In the genomic region with DNA sequence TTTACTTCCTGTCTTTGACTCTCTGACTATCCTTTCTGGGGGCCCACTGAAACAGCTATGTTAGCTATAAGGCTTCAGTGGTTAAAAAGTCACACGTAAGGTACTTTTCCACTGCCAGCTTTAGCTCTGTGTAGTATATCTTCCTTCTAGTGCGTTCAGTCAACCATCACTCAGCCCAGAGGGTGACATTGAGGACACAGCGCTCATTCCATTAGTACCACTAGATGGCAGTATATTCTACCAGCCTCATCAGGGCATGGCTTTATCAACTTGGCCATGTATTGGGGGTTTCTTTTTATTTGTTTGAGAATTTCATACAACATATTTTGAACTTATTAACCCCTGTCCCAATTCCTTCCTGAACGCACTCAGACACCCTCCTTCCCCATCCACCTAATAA, we compare ENCODE assay signal across 10 mouse cellular contexts.
DNase-seq lines count a peak whose midpoint lies in the region; ATAC-seq and TF ChIP-seq lines count a peak whose summit lies in the region.
"Had no signal": no experiment of that assay in that cellular context is flagged by ENCODE, and none has a peak within 500 bp of the region (broad histone marks: within the 10 kb centered on the region; RNA-seq: fewer than 3 reads in every experiment).

No protein-coding gene starts in this region.

- no peak overlapping the region for H3K4me3 ChIP-seq in layer of hippocampus, adult 2 months
- no peak overlapping the region for H3K4me3 ChIP-seq in ES-Bruce4 (ENCODE audit: low read depth, low read length)
- H3K4me3 ChIP-seq in midbrain, postnatal 0 days (ENCODE audit: low read depth, low read length): no peak overlapping the region
- H3K4me3 ChIP-seq: embryonic facial prominence, embryonic 15.5 days; lung, embryonic 15.5 days had no signal

- H3K4me1 ChIP-seq in ES-Bruce4 (ENCODE audit: control insufficient read depth, insufficient read depth, low read length): no peaks in the 10 kb centered on the region
- no peaks in the 10 kb centered on the region for H3K4me1 ChIP-seq in midbrain, postnatal 0 days (ENCODE audit: insufficient read depth, low read length)
- H3K4me1 ChIP-seq: embryonic facial prominence, embryonic 15.5 days; lung, embryonic 15.5 days had no signal

- 38% methylated on average over 4 of the region's 4 CpGs for WGBS in midbrain, postnatal 0 days

- ATAC-seq in midbrain, postnatal 0 days (ENCODE audit: low FRiP score): no peak

- no peak overlapping the region for H3K9ac ChIP-seq in ES-Bruce4 (ENCODE audit: low read depth, poor library complexity, severe bottlenecking)
- no peak overlapping the region for H3K9ac ChIP-seq in midbrain, postnatal 0 days (replicated peaks; ENCODE audit: low read length, poor library complexity, severe bottlenecking)
- H3K9ac ChIP-seq: embryonic facial prominence, embryonic 15.5 days; lung, embryonic 15.5 days had no signal

- TF ChIP-seq CTCF in layer of hippocampus, adult 2 months (conservative IDR thresholded peaks at IDR 0.05): peak; percentile 91; the same call in 1 of the 2 replicates
- TF ChIP-seq CTCF in ES-Bruce4 (IDR thresholded peaks at IDR 0.05; ENCODE audit: low read depth, low read length): peak; percentile 17
- peak; percentile 80 for TF ChIP-seq CTCF in midbrain, postnatal 0 days (IDR thresholded peaks at IDR 0.05)

- no peaks in the 10 kb centered on the region for H3K36me3 ChIP-seq in ES-Bruce4 (ENCODE audit: control insufficient read depth, insufficient read depth, low read length, poor library complexity, severe bottlenecking)
- H3K36me3 ChIP-seq in midbrain, postnatal 0 days (ENCODE audit: insufficient read depth, low read length): no peaks in the 10 kb centered on the region
- H3K36me3 ChIP-seq: embryonic facial prominence, embryonic 15.5 days; lung, embryonic 15.5 days had no signal

- TF ChIP-seq EP300 in ES-Bruce4 (IDR thresholded peaks at IDR 0.05; ENCODE audit: insufficient read depth, low read depth, low read length): no peak

- peak; percentile 48 to 53 for DNase-seq in layer of hippocampus, adult 2 months (ENCODE audit: low spot score in 2 of 2)
- no peak for DNase-seq in layer of hippocampus, postnatal 36 days
- DNase-seq in cerebellum, adult 18-20 months: peak; percentile 39 to 51
- DNase-seq in heart, adult 9 months (ENCODE audit: low spot score in 2 of 2): peak; percentile 21 to 25
- DNase-seq in kidney, postnatal 14 days: peak; percentile 42
- peak; percentile 60 for DNase-seq in midbrain, postnatal 0 days (ENCODE audit: low spot score)
- no peak for DNase-seq in frontal cortex, postnatal 25 days (ENCODE audit: low spot score in 2 of 2)

- H3K27me3 ChIP-seq in ES-Bruce4 (ENCODE audit: control insufficient read depth, insufficient read depth, low read length, poor library complexity, severe bottlenecking): no peaks in the 10 kb centered on the region
- no peaks in the 10 kb centered on the region for H3K27me3 ChIP-seq in midbrain, postnatal 0 days (ENCODE audit: insufficient read depth, low read length)
- H3K27me3 ChIP-seq: embryonic facial prominence, embryonic 15.5 days; lung, embryonic 15.5 days had no signal

- no peak overlapping the region for H3K4me2 ChIP-seq in midbrain, postnatal 0 days (ENCODE audit: low read depth, low read length, poor library complexity, severe bottlenecking)
- H3K4me2 ChIP-seq: embryonic facial prominence, embryonic 15.5 days; lung, embryonic 15.5 days had no signal

- no peaks in the 10 kb centered on the region for H3K9me3 ChIP-seq in ES-Bruce4 (replicated peaks; ENCODE audit: control insufficient read depth, insufficient read depth, low read length, poor library complexity, severe bottlenecking)
- no peaks in the 10 kb centered on the region for H3K9me3 ChIP-seq in midbrain, postnatal 0 days (ENCODE audit: low read length)
- H3K9me3 ChIP-seq: embryonic facial prominence, embryonic 15.5 days; lung, embryonic 15.5 days had no signal

- no peak for TF ChIP-seq POLR2A in ES-Bruce4 (IDR thresholded peaks at IDR 0.05; ENCODE audit: insufficient read depth, low read length)

- H3K27ac ChIP-seq in layer of hippocampus, adult 2 months: no peak overlapping the region
- H3K27ac ChIP-seq in ES-Bruce4 (ENCODE audit: insufficient read depth, low read length): no peak overlapping the region
- H3K27ac ChIP-seq in midbrain, postnatal 0 days (ENCODE audit: low read depth, low read length): no peak overlapping the region
- H3K27ac ChIP-seq: embryonic facial prominence, embryonic 15.5 days; lung, embryonic 15.5 days had no signal

Comparison
In these comparisons a context has a peak if more than half of its experiments do, and no peak if none do; other contexts are left out.
1. DNase-seq: peak in layer of hippocampus, adult 2 months (2 of 2), cerebellum, adult 18-20 months (2 of 2), heart, adult 9 months (2 of 2), kidney, postnatal 14 days (single experiment) and midbrain, postnatal 0 days (single experiment); none in layer of hippocampus, postnatal 36 days (0 of 2) and frontal cortex, postnatal 25 days (0 of 2).
2. CTCF ChIP-seq: peak in every context shown above with its lines; median percentile 91 in layer of hippocampus, adult 2 months; 80 in midbrain, postnatal 0 days; 17 in ES-Bruce4.